Mouse (Mus musculus): ENCODE data around the gene Eya2.
A peak's percentile ranks its signal among the peaks of the same experiment; 100 is the strongest.

The Eya2 gene

DNA sequence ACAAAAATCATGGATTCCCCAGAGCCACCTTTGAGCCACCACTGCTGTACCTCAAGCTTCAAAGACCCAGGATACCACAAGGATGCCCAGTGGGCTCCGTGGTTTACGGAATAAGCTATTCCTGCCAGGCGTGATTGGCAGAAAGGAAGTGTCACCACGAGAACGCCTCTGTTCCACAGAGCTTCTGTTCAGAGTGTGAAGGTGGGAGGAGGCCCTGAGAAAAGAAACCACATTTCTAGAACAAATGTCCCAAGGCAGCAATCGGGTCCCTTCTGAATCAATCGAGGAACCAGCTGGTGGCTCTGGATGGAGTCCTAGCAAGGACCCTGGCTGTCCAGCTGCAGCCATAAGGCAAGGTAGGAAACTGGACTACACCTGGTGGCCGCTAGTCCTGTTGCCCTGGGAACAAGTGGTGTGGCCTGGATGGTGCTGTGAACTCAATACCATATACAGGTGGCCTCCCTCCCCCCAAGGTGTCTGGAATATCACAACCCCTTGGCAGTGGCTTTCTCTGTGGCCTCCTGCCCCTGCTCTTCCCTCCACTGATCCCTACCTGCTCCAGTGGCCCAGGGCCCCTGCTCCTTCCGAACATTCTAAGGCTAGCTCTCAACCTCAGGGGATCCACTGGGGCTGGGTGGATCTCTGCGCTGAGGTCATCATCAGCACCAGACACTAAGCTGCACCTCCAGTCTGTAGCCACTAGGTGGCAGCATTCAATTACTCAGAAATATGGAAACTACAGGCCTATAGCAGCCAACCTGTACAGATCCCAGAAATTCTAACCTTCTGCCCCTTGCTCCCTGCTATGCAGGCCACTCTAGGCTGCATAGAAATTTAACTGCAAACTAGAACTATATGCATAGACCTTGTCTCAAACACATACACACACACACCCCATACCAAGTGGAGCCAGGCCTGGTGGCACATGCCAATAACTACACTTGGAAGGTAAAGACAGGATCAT lies 224.4 kb downstream of the Eya2 start:
- DNase-seq (ENCODE audit: low read depth, low spot score): peak; percentile 77

DNA sequence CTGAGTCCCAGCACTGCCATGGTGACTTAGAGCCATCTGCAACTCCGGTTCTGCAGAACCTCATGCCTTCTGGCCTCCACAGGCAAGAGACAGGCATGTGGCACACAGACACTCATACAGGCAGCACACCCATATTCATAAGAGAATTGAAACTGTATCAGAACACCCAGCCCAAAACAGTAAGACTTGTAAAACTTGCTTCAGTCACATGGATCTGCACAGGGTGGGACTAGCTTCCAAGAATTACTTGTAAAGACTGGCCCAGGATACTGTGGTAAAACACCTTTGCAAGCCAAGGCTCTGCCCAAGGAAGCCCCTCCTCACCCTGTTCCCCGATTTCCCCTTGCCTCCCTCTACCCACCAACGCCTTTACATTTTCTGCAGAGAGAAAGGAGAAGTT lies 225.2 kb downstream of the Eya2 start:
- no peak for DNase-seq (ENCODE audit: low read depth, low spot score)

DNA sequence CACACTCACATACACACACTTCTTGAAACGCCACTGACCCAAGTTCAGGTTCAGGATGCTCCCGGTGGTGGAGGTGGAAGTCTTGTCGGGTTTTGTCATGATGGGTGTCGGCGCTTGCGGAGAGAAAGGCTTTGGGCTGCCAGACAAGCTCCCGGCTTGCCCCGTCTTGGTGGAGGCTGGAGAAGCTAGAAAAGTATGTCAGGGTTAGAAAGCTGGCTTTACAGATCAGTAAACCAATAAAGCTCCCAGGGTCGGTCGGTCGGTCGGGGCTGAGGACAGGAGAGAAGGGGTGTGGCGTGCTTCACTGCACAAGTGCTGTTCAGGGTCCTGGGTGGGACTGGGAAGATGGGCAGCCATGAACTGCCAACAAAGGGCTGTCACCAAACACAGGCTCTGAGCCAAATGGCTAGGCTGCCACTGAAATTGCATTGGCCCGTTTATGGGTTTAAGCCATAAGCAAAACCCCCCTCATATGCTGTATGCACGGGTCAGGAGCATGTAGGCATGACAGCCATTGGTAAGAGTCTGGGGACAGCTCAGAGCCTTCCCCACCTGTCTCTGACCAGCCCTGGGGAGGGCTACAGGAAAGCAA lies 225.8 kb downstream of the Eya2 start:
- no peak for DNase-seq (ENCODE audit: low read depth, low spot score)
